Mouse (Mus musculus) kidney, adult 2 months (tissue): ENCODE measurements around the gene Cacna1c.

Experiments used
- CTCF ChIP-seq: fragments of 200-500 bp; conservative IDR thresholded peaks from 2 replicates; pipeline ENCODE4 v1.5.1; 2011; ENCODE audit warnings: low read depth, mild to moderate bottlenecking, control low read depth, low read length, moderate library complexity, mixed read lengths; ENCODE audit not compliant: insufficient read depth, insufficient read length
- POLR2A ChIP-seq: fragments of 200-500 bp; IDR thresholded peaks from one replicate; pipeline ENCODE4 v1.6.1; 2011; ENCODE audit warnings: low read depth, low read length, control low read depth

- TF ChIP-seq POLR2A (no peak), CTCF (no peak)
Measured at GRCm38 (mm10) chr6:119194601-119195000, 1.6 kb downstream of the Cacna1c start.
